Mouse (Mus musculus) spleen, adult 2 months (tissue): Measurements from ENCODE around the gene Dcp1b.

Source experiments
- CTCF ChIP-seq: fragments of 200-500 bp; IDR thresholded peaks from 2 replicates; pipeline ENCODE4 v1.5.1; 2011; ENCODE audit warnings: mild to moderate bottlenecking, inconsistent platforms; ENCODE audit not compliant: insufficient read depth, insufficient read length, insufficient replicate concordance; ENCODE audit errors: extremely low read depth
- POLR2A ChIP-seq: fragments of 200-500 bp; IDR thresholded peaks from 2 replicates; pipeline ENCODE4 v1.6.1; 2011; ENCODE audit warnings: low read depth, low read length, inconsistent platforms

- TF ChIP-seq CTCF (no peak), POLR2A (no peak)
Observed at GRCm38 (mm10) chr6:119236241-119236640, 61.2 kb downstream of the Dcp1b start, which contains the start of gene Cacna2d4.
